Mouse (Mus musculus): ENCODE measurements around the gene Ctsa. TPM values are rescaled to one million over a fixed set of nuclear protein-coding genes. Genes with fewer than 3 reads are reported as not detected.

Gene Ctsa
- polyA plus RNA-seq, 1 experiment from 2014 or later: 89.7 TPM

DNA sequence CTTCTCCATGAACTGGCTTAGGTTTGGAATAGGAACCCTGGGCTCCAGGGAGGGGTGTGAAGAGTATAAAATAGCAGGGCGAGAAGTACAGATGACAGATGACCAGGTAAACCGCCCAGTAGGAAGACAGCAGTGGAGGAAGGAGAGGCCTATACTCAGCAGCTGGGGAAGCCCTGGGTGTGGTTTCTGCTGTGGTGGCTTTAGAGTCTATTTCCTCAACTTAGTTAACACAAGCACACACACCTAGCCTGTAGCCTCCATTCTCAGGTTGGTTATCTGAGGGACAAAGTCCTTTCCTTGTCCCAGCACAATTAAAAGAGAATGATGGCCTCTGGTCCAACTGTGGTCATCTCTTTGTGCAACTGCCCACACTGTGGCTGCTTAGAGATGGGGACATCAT lies 57.3 kb downstream of the Ctsa start:
- Histone ChIP-seq H3K4me1 (ENCODE audit: control insufficient read depth, insufficient read depth, low read length) (no peaks in the 10 kb centered on the region), H3K27me3 (ENCODE audit: control insufficient read depth, insufficient read depth, low read length) (no peaks in the 10 kb centered on the region), H3K4me3 (ENCODE audit: low read depth, low read length) (no peak overlapping the region), H3K36me3 (ENCODE audit: control insufficient read depth, insufficient read depth, low read length) (peaks cover 45% of the 10 kb centered on the region), H3K27ac (ENCODE audit: low read depth, low read length) (no peak overlapping the region), H3K4me2 (no peak overlapping the region), H3K9ac (ENCODE audit: low read length) (no peak overlapping the region), H3K9me3 (ENCODE audit: control insufficient read depth, low read length) (no peaks in the 10 kb centered on the region)
- WGBS: 90% methylated on average over 2 of the region's 2 CpGs
- no peak for ATAC-seq (ENCODE audit: low FRiP score)
- DNase-seq (ENCODE audit: low spot score, missing footprints): no peak

Other genes with a start within 250 kb of the Ctsa start
- gene Wfdc6a, start 247.4 kb upstream of the Ctsa start, polyA plus RNA-seq (2014; fragmentation: Nextera tagmentation; extraction: Ambion mirVana): not detected in 2 replicates
- gene Eppin, start 239.3 kb upstream of the Ctsa start, polyA plus RNA-seq (2014; fragmentation: Nextera tagmentation; extraction: Ambion mirVana): not detected in 2 replicates
- not detected in 2 replicates for gene Wfdc6b, start 219.4 kb upstream of the Ctsa start, polyA plus RNA-seq (2014; fragmentation: Nextera tagmentation; extraction: Ambion mirVana)
- gene Wfdc8, start 219.2 kb upstream of the Ctsa start, polyA plus RNA-seq (2014; fragmentation: Nextera tagmentation; extraction: Ambion mirVana): not detected in 2 replicates
- not detected in 2 replicates for gene Wfdc16, start 194.1 kb upstream of the Ctsa start, polyA plus RNA-seq (2014; fragmentation: Nextera tagmentation; extraction: Ambion mirVana)
- not detected in 2 replicates for gene Wfdc10, start 176.8 kb upstream of the Ctsa start, polyA plus RNA-seq (2014; fragmentation: Nextera tagmentation; extraction: Ambion mirVana)
- gene Wfdc9, start 176.3 kb upstream of the Ctsa start, polyA plus RNA-seq (2014; fragmentation: Nextera tagmentation; extraction: Ambion mirVana): not detected in 2 replicates
- not detected in 2 replicates for gene Wfdc11, start 158.8 kb upstream of the Ctsa start, polyA plus RNA-seq (2014; fragmentation: Nextera tagmentation; extraction: Ambion mirVana)
- gene Wfdc13, start 147.8 kb upstream of the Ctsa start, polyA plus RNA-seq (2014; fragmentation: Nextera tagmentation; extraction: Ambion mirVana): 0.21 TPM in 1 of 2 replicates, not detected in the other
- not detected in 2 replicates for gene Spint4, start 134.4 kb upstream of the Ctsa start, polyA plus RNA-seq (2014; fragmentation: Nextera tagmentation; extraction: Ambion mirVana)
- gene Spint5, start 117.6 kb upstream of the Ctsa start, polyA plus RNA-seq (2014; fragmentation: Nextera tagmentation; extraction: Ambion mirVana): not detected in 2 replicates
- gene Wfdc3, start 86.9 kb upstream of the Ctsa start, polyA plus RNA-seq (2014; fragmentation: Nextera tagmentation; extraction: Ambion mirVana): 0.66 and 0.85 TPM in 2 replicates
- 75.9 and 82.5 TPM in 2 replicates for gene Dnttip1, start 86.9 kb upstream of the Ctsa start, polyA plus RNA-seq (2014; fragmentation: Nextera tagmentation; extraction: Ambion mirVana)
- 520 and 544 TPM in 2 replicates for gene Ube2c, start 63.0 kb upstream of the Ctsa start, polyA plus RNA-seq (2014; fragmentation: Nextera tagmentation; extraction: Ambion mirVana)
- gene Tnnc2, start 52.9 kb upstream of the Ctsa start, polyA plus RNA-seq (2014; fragmentation: Nextera tagmentation; extraction: Ambion mirVana): not detected in 2 replicates
- 10.4 and 11.7 TPM in 2 replicates for gene Snx21, start 47.0 kb upstream of the Ctsa start, polyA plus RNA-seq (2014; fragmentation: Nextera tagmentation; extraction: Ambion mirVana)
- gene Acot8, start 28.0 kb upstream of the Ctsa start, polyA plus RNA-seq (2014; fragmentation: Nextera tagmentation; extraction: Ambion mirVana): 10.2 and 12.6 TPM in 2 replicates
- 11.4 and 12.6 TPM in 2 replicates for gene Zswim3, start 27.8 kb upstream of the Ctsa start, polyA plus RNA-seq (2014; fragmentation: Nextera tagmentation; extraction: Ambion mirVana)
- 22.0 and 23.2 TPM in 2 replicates for gene Zswim1, start 10.2 kb upstream of the Ctsa start, polyA plus RNA-seq (2014; fragmentation: Nextera tagmentation; extraction: Ambion mirVana)
- gene Spata25, start 4.3 kb upstream of the Ctsa start, polyA plus RNA-seq (2014; fragmentation: Nextera tagmentation; extraction: Ambion mirVana): not detected in 2 replicates
- 3.8 and 4.5 TPM in 2 replicates for gene Neurl2, start 583 bp downstream of the Ctsa start, polyA plus RNA-seq (2014; fragmentation: Nextera tagmentation; extraction: Ambion mirVana)
- 91.8 and 97.3 TPM in 2 replicates for gene Pltp, start 24.8 kb downstream of the Ctsa start, polyA plus RNA-seq (2014; fragmentation: Nextera tagmentation; extraction: Ambion mirVana)
- gene Pcif1, start 46.4 kb downstream of the Ctsa start, polyA plus RNA-seq (2014; fragmentation: Nextera tagmentation; extraction: Ambion mirVana): 62.0 and 65.7 TPM in 2 replicates
- gene Zfp335, start 78.9 kb downstream of the Ctsa start, polyA plus RNA-seq (2014; fragmentation: Nextera tagmentation; extraction: Ambion mirVana): 8.2 and 8.8 TPM in 2 replicates
- gene Mmp9, start 107.9 kb downstream of the Ctsa start, polyA plus RNA-seq (2014; fragmentation: Nextera tagmentation; extraction: Ambion mirVana): 1.9 and 2.0 TPM in 2 replicates
- gene Slc12a5, start 127.9 kb downstream of the Ctsa start, polyA plus RNA-seq (2014; fragmentation: Nextera tagmentation; extraction: Ambion mirVana): 2.8 and 3.0 TPM in 2 replicates
- 76.9 and 85.6 TPM in 2 replicates for gene Ncoa5, start 202.0 kb downstream of the Ctsa start, polyA plus RNA-seq (2014; fragmentation: Nextera tagmentation; extraction: Ambion mirVana)
- 5.6 and 7.3 TPM in 2 replicates for gene Cd40, start 222.8 kb downstream of the Ctsa start, polyA plus RNA-seq (2014; fragmentation: Nextera tagmentation; extraction: Ambion mirVana)